Mouse (Mus musculus) bone marrow macrophage, adult 2 months (primary cell): Measurements from ENCODE around the gene Rgma.

Experiments used
- CTCF ChIP-seq: IDR thresholded peaks from 2 replicates; pipeline ENCODE4 v1.5.1; 2012; ENCODE audit warnings: low read depth, mild to moderate bottlenecking, low read length, moderate library complexity
- POLR2A ChIP-seq: IDR thresholded peaks from 2 replicates; pipeline ENCODE4 v1.6.1; 2012; ENCODE audit warnings: mild to moderate bottlenecking, low read depth, low read length, borderline replicate concordance

DNA sequence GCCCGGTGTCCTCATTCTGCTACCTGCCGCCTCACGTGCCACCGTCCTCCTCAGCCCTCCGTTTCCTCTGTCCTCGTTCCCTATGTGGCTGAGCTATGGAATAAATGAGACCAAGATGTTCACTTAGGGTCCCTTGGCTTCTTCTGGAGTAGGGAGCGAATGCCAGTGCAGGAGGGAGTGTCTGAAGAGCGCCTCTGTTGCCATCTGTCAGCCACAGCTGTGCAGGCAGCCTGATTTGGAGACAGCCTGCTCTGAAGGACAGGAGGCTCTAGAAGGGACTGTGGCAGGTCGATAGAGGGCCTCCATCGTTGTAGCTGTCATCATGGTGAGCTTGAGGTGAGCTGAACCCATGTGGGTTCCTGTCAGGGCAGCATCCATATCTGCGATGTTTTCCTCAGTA is 30.2 kb downstream of the Rgma start:
- TF ChIP-seq CTCF (no peak), POLR2A (no peak)
